Mouse (Mus musculus): ENCODE measurements around the gene Syncrip. TPM values are rescaled to one million over a fixed set of nuclear protein-coding genes. Genes with fewer than 3 reads are reported as not detected.

Syncrip gene
- polyA plus RNA-seq (2012; rRNA removed; ENCODE audit: low replicate concordance) = 3.2 and 6.3 TPM in 2 replicates

DNA sequence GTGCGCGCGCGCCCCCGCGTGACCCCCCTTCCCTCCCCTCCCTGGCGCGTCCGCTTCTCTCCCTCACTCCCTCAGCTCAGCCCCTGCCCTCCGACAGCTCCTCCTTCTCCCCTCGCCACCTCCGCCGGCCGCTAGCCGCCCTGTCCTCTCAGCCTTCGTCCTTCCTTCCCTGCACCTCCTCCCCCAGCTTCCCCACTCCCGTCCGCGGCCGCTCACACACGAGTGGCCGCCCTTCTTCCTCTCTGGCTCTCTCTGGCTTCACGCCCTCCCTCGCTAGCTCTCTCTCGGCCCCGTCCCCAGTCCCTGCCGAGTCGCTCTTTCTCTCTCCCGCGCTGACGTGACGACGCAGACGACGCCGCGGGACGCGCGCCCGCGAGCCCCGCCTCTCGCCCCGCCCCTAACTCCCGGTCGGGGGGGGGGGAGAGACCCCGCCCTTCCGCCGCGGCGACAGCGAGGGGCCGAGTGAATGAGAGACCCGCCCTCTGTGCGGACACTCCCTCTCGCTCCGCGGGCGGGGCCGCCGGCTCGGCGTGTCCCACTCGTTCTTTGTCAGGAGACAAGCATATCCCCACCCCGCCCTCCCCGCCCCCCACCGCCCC lies at the start of gene Syncrip:
Gene Syncrip, minus strand, starts transcription at position 345 of the 599 bp plus-strand sequence.

DNA sequence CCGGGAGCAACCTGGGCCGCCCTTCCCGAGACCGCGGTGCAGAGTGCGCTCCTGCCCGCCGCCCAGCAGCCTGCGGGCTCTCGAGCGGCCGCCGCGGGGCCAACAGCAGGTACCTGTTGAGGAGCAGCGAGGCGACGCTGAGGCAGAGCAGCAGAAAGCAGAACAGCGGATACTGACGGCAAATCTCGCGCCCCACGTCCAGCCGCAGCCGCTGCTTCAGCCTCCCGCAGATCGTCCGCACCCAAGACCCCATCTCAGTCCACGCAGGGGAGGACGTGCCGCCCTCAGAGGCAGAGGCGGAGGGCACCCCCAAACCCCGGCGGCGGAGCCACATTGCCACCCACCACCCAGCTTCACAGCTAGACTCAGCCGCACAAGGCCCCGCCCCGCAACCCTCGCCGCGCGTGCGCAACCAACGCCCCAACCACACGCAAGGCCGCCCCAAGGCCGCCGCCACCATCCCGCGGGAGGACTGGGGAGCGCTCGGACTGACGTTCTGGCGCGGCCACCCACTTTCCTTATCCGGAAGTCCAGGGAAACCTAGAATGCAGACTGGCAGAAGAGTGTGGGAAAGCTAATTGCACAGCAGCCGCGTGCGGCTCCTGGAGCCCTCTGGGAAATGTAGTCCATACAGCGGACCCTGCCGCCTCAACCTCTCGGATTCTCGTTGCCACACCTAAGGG lies 43.7 kb downstream of the Syncrip start, which contains the start of gene Snx14:
Gene Snx14, minus strand, starts transcription at position 404 of the 683 bp plus-strand sequence.

Other genes starting within 250 kb of the Syncrip start
- 0.85 and 3.6 TPM in 2 replicates for gene Nt5e, start 155.4 kb downstream of the Syncrip start, polyA plus RNA-seq (2012; rRNA removed; ENCODE audit: low replicate concordance)
- 11.6 and 17.9 TPM in 2 replicates for gene Snx14, start 43.6 kb downstream of the Syncrip start, polyA plus RNA-seq (2012; rRNA removed; ENCODE audit: low replicate concordance)
- 0.33 TPM in 1 of 2 replicates, not detected in the other for gene Gm20537, start 26.0 kb downstream of the Syncrip start, polyA plus RNA-seq (2012; rRNA removed; ENCODE audit: low replicate concordance)
- gene Zfp949, start 65.4 kb upstream of the Syncrip start, polyA plus RNA-seq (2012; rRNA removed; ENCODE audit: low replicate concordance) = 5.8 and 8.0 TPM in 2 replicates
- 0.06 TPM in 1 of 2 replicates, not detected in the other for gene Trim43a, start 98.3 kb upstream of the Syncrip start, polyA plus RNA-seq (2012; rRNA removed; ENCODE audit: low replicate concordance)
- gene Mthfsl, start 237.7 kb upstream of the Syncrip start, polyA plus RNA-seq (2012; rRNA removed; ENCODE audit: low replicate concordance) = 20.0 and 26.5 TPM in 2 replicates
- 0.97 and 3.3 TPM in 2 replicates for gene Bcl2a1d, start 249.3 kb upstream of the Syncrip start, polyA plus RNA-seq (2012; rRNA removed; ENCODE audit: low replicate concordance)

Data from subcutaneous adipose tissue, adult 2 months (tissue).